Mouse (Mus musculus): ENCODE results near the gene Scrt2. TPM values are rescaled to one million over a fixed set of nuclear protein-coding genes. Genes with fewer than 3 reads are reported as not detected.

Gene Scrt2
- total RNA-seq, 2 experiments from 2014 or later, result not detected

- no peak for DNase-seq
- Histone ChIP-seq H3K4me3 (peak overlapping the region; percentile 84), H3K27ac (peak overlapping the region; percentile 89)
- TF ChIP-seq CTCF (IDR thresholded peaks at IDR 0.05), result no peak
- intact Hi-C loops (cut with DNase I), result loop anchor here (5.0 kb wide), 1 partner anchor 33 kb away; no protein-coding TSS in a partner anchor
These were observed 62.8 kb downstream of the Scrt2 start for GRCm38 (mm10) chr2:152144158-152144450.

- H3K4me3 ChIP-seq, result peak overlapping the region; percentile 84
- peak overlapping the region; percentile 89 for H3K27ac ChIP-seq
- no peak for TF ChIP-seq CTCF (IDR thresholded peaks at IDR 0.05)
- intact Hi-C loops (cut with DNase I), result loop anchor here (5.0 kb wide), 1 partner anchor 33 kb away; no protein-coding TSS in a partner anchor
- no peak for DNase-seq
These were observed 63.2 kb downstream of the Scrt2 start for GRCm38 (mm10) chr2:152144501-152144900.

Other genes with a start within 250 kb of the Scrt2 start
- gene Rspo4, start 238.6 kb upstream of the Scrt2 start, total RNA-seq (2021), result not detected
- gene Angpt4, start 170.3 kb upstream of the Scrt2 start, total RNA-seq (2021), result under 1 TPM in 1 of 2 experiments, not detected in 1; 0.20 TPM
- gene Fam110a, start 101.3 kb upstream of the Scrt2 start, total RNA-seq (2021), result 1 to 10 TPM; 1.8 to 2.6 TPM
- gene Slc52a3, start 85.0 kb upstream of the Scrt2 start, total RNA-seq (2021), result 1 to 10 TPM in 1 of 2 experiments, under 1 TPM in 1; 0.69 to 1.6 TPM
- gene Srxn1, start 24.0 kb downstream of the Scrt2 start, total RNA-seq (2021), result 10 to 100 TPM; 24.3 to 28.7 TPM
- 10 to 100 TPM; 14.9 to 22.8 TPM for gene Tcf15, start 62.0 kb downstream of the Scrt2 start, total RNA-seq (2021)
- gene Csnk2a1, start 145.3 kb downstream of the Scrt2 start, total RNA-seq (2021), result 100 to 1,000 TPM in 1 of 2 experiments, 10 to 100 TPM in 1; 91.1 to 102 TPM
- gene Tbc1d20, start 212.3 kb downstream of the Scrt2 start, total RNA-seq (2021), result 10 to 100 TPM; 26.4 to 27.8 TPM

Measured in gastrocnemius, adult 2 months (tissue).